Mouse (Mus musculus) heart, adult 2 months (tissue): Measurements from ENCODE around the gene Trpv5.

Source experiments
- CTCF ChIP-seq: fragments of 200-600 bp; IDR thresholded peaks from 2 replicates; pipeline ENCODE4 v1.8.1; 2022; ENCODE audit warnings: antibody characterized with exemption, mild to moderate bottlenecking, moderate library complexity
- POLR2A ChIP-seq: fragments of 200-500 bp; IDR thresholded peaks from 2 replicates; pipeline ENCODE4 v1.6.1; 2011; ENCODE audit warnings: mild to moderate bottlenecking, low read depth, low read length, control low read depth; ENCODE audit not compliant: insufficient read depth

GRCm38 (mm10) chr6:41706275-41706674, 25.7 kb upstream of the Trpv5 start:
- TF ChIP-seq CTCF, result no peak
- TF ChIP-seq POLR2A, result no peak
